ENCODE assay signal across 20 mouse cellular contexts in genomic region chr7:114350968-114351367, GRCm38 (mm10).
A peak's percentile ranks its signal among the peaks of the same experiment; 100 is the strongest.
DNase-seq lines count a peak whose midpoint lies in the region; ATAC-seq lines count a peak whose summit lies in the region.
"Had no signal": no experiment of that assay in that cellular context is flagged by ENCODE, and none has a peak within 500 bp of the region (broad histone marks: within the 10 kb centered on the region; RNA-seq: fewer than 3 reads in every experiment).

No protein-coding gene starts in this region.

- no peak overlapping the region for H3K9ac ChIP-seq in hindbrain, embryonic 14.5 days
- H3K9ac ChIP-seq: embryonic facial prominence, embryonic 15.5 days; hindbrain, embryonic 13.5 days had no signal

- no peaks in the 10 kb centered on the region for H3K9me3 ChIP-seq in hindbrain, embryonic 14.5 days (ENCODE audit: control insufficient read depth, low read length)
- H3K9me3 ChIP-seq: embryonic facial prominence, embryonic 15.5 days; forebrain, embryonic 10.5 days; hindbrain, embryonic 13.5 days had no signal

- H3K27me3 ChIP-seq in hindbrain, embryonic 14.5 days (ENCODE audit: control insufficient read depth, insufficient read depth, low read length) = no peaks in the 10 kb centered on the region
- H3K27me3 ChIP-seq: embryonic facial prominence, embryonic 15.5 days; hindbrain, embryonic 13.5 days had no signal

- H3K4me3 ChIP-seq in hindbrain, embryonic 14.5 days (replicated peaks; ENCODE audit: low read length) = no peak overlapping the region
- H3K4me3 ChIP-seq: embryonic facial prominence, embryonic 15.5 days; erythroblast, embryonic 14.5 days; forebrain, embryonic 10.5 days; hindbrain, embryonic 13.5 days had no signal

- H3K4me1 ChIP-seq in hindbrain, embryonic 14.5 days (replicated peaks; ENCODE audit: control insufficient read depth, insufficient read depth, low read length) = no peaks in the 10 kb centered on the region
- H3K4me1 ChIP-seq: embryonic facial prominence, embryonic 15.5 days; forebrain, embryonic 10.5 days; hindbrain, embryonic 13.5 days had no signal

- H3K27ac ChIP-seq in hindbrain, embryonic 14.5 days = no peak overlapping the region
- H3K27ac ChIP-seq: embryonic facial prominence, embryonic 15.5 days; forebrain, embryonic 10.5 days; hindbrain, embryonic 13.5 days had no signal

- DNase-seq in layer of hippocampus, adult 9-11 months = peak; percentile 59
- no peak for DNase-seq in layer of hippocampus, postnatal 25 days (ENCODE audit: extremely low spot score in 1 of 2, low spot score in 1 of 2)
- DNase-seq in brain, adult 2 months (ENCODE audit: low read depth, low spot score) = peak; percentile 46
- DNase-seq in telencephalon, adult 2 months (ENCODE audit: low read depth, low spot score) = peak; percentile 18
- no peak for DNase-seq in hindbrain, embryonic 14.5 days (ENCODE audit: low spot score)
- DNase-seq: adrenal gland, adult 8-10 months; adrenal gland, postnatal 36 days; cerebellum, adult 11 months; cerebellum, adult 8-10 months; cerebellum, postnatal 14 days; gastrocnemius, postnatal 36 days; heart, adult 11 months; heart, postnatal 10 days; heart, postnatal 4 days had no signal

- no peak overlapping the region for H3K4me2 ChIP-seq in hindbrain, embryonic 14.5 days (replicated peaks)
- H3K4me2 ChIP-seq: embryonic facial prominence, embryonic 15.5 days; hindbrain, embryonic 13.5 days had no signal

- no peaks in the 10 kb centered on the region for H3K36me3 ChIP-seq in hindbrain, embryonic 14.5 days (replicated peaks; ENCODE audit: control insufficient read depth, insufficient read depth)
- H3K36me3 ChIP-seq: embryonic facial prominence, embryonic 15.5 days; forebrain, embryonic 10.5 days; hindbrain, embryonic 13.5 days had no signal

- WGBS in hindbrain, embryonic 14.5 days = 87% methylated on average over 7 of the region's 7 CpGs

- ATAC-seq in common myeloid progenitor, adult 5-6 weeks (replicated peaks; ENCODE audit: low read depth, poor library complexity, severe bottlenecking) = peak; percentile 57; the same call in 1 of the 2 replicates
- no peak for ATAC-seq in hindbrain, embryonic 14.5 days (ENCODE audit: low FRiP score)
- ATAC-seq: forebrain, embryonic 14.5 days had no signal

Comparison
In these comparisons a context has a peak if more than half of its experiments do, and no peak if none do; other contexts are left out.
1. DNase-seq: peak in layer of hippocampus, adult 9-11 months (single experiment), brain, adult 2 months (single experiment) and telencephalon, adult 2 months (single experiment); none in layer of hippocampus, postnatal 25 days (0 of 2) and hindbrain, embryonic 14.5 days (single experiment).